Mouse (Mus musculus) embryonic facial prominence, embryonic 12.5 days (tissue): ENCODE data around the gene Csrnp2. TPM values are rescaled to one million over a fixed set of nuclear protein-coding genes. Genes with fewer than 3 reads are reported as not detected.

ENCODE experiments used
- ATAC-seq: fragments of 200-750 bp; cut with Nextera tagmentation; 2 replicates; pipeline ENCODE4 v1.8.0; 2017; ENCODE audit not compliant: insufficient number of reproducible peaks, insufficient read depth, low FRiP score, low TSS enrichment
- H3K27ac ChIP-seq: fragments of 300-500 bp; sonication (generic); 2 replicates; pipeline ENCODE4 v1.5.1; 2016; ENCODE audit warnings: mild to moderate bottlenecking
- H3K27me3 ChIP-seq: fragments of 300-500 bp; sonication (generic); 2 replicates; pipeline ENCODE4 v1.6.1; 2016; ENCODE audit warnings: mild to moderate bottlenecking, moderate library complexity
- H3K36me3 ChIP-seq: fragments of 300-500 bp; sonication (generic); 2 replicates; pipeline ENCODE4 v1.6.1; 2016; ENCODE audit warnings: mild to moderate bottlenecking
- H3K4me1 ChIP-seq: fragments of 300-500 bp; sonication (generic); 2 replicates; pipeline ENCODE4 v1.6.1; 2016
- H3K4me2 ChIP-seq: fragments of 300-500 bp; sonication (generic); replicated peaks from 2 replicates; pipeline ENCODE4 v1.6.1; 2016; ENCODE audit warnings: mild to moderate bottlenecking, moderate library complexity
- H3K4me3 ChIP-seq: fragments of 300-500 bp; sonication (generic); 2 replicates; pipeline ENCODE4 v1.5.1; 2016; ENCODE audit warnings: mild to moderate bottlenecking
- H3K9ac ChIP-seq: fragments of 300-500 bp; sonication (generic); 2 replicates; pipeline ENCODE4 v1.6.1; 2016; ENCODE audit warnings: mild to moderate bottlenecking, moderate library complexity
- H3K9me3 ChIP-seq: fragments of 300-500 bp; sonication (generic); 2 replicates; pipeline ENCODE4 v1.6.1; 2016; ENCODE audit warnings: mild to moderate bottlenecking, moderate library complexity
- whole genome bisulfite sequencing: fragments of 180-500 bp; shearing (Covaris S2); methylation state at CpG from one replicate; pipeline ENCODE4 v1.1.7; 2016; 5-methylcytosine and 5-hydroxymethylcytosine counted together
- polyA plus RNA-seq: library from polyadenylated mRNA; unstranded; fragments of >200 nt; fragmentation: Nextera tagmentation; extraction: Ambion mirVana; gene quantifications from 2 replicates; pipeline ENCODE4 v1.2.1, GENCODE M21; 2016

The Csrnp2 gene
- polyA plus RNA-seq, 1 experiment from 2014 or later, result 34.9 TPM

DNA sequence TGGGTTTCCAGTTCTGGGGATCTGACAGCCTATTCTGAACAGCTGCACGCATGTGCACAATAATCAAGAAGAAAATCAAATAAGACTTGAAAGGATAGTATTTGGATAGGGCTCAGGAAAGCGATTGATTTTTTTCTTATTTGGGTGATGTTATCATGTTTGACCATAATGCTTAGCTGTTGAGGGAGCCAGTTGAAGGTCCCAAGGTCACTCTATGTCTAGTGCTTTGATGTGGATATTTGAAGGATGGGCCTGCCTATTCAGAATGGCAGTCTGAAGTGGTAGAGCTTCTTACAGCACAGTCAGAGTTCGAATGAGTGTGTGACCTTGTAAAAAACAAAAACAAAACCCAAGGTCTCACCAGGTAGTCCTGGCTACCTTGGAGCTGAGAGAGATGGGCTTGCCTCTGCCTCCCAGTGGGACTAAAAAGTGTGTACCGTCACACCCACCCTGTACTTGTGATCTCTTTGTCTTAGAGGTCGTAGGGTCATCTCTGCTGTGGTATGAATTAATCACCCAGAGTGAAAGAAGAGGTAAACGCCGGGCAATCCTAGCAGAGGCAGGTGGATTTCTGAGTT lies 21.3 kb downstream of the Csrnp2 start:
- Histone ChIP-seq H3K9me3 (no peaks in the 10 kb centered on the region), H3K27me3 (no peaks in the 10 kb centered on the region), H3K4me3 (no peak overlapping the region), H3K9ac (no peak overlapping the region), H3K4me1 (peaks cover 11% of the 10 kb centered on the region), H3K36me3 (peaks cover 63% of the 10 kb centered on the region), H3K4me2 (no peak overlapping the region), H3K27ac (no peak overlapping the region)
- no peak for ATAC-seq
- 81% methylated on average over 7 of the region's 7 CpGs for WGBS

DNA sequence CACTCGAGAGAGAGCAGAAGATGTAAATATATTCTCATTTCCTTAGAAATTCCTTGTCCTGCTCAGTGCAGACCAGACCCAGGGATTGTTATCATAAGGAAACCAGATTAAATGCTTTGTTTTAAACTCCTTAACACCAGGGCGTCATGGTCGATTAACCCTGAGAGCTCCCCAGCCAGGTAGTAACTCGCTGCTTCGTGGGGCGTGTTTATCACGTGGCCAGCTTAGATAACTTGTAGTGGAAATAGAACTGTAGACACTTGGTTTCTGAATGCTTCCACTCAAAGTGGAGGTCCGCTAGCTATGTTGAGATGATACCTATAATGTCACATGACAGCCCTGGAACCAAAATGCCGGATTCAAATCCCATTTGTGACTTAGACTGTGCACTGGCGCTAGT lies 25.3 kb downstream of the Csrnp2 start:
- peak overlapping the region; percentile 74; the same call in 1 of the 2 replicates for H3K9ac ChIP-seq
- H3K27ac ChIP-seq, result no peak overlapping the region
- 60% methylated on average over 10 of the region's 10 CpGs for WGBS
- H3K27me3 ChIP-seq, result no peaks in the 10 kb centered on the region
- H3K4me1 ChIP-seq, result peaks cover 17% of the 10 kb centered on the region
- H3K4me3 ChIP-seq, result peak overlapping the region; percentile 80
- H3K4me2 ChIP-seq, result peak overlapping the region; percentile 82
- no peak for ATAC-seq
- H3K9me3 ChIP-seq, result no peaks in the 10 kb centered on the region
- peaks cover 28% of the 10 kb centered on the region for H3K36me3 ChIP-seq

DNA sequence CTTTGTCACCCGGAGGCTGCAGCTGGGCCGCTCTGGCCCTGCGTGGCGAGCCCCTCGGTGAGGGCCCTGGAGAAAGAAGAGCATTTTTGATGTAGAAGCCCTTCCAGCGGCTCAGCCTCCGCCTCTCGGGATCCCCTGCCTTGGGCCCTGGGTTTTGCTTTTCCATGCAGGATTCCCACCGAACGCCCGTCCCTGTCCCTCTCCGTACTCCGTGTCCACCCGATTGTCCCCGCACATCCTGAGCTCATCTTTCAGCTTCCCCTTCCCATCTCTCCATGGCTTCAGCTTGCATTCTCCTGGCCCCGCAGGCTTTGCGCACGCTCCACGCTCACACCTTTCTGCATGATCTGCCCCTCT lies 26.1 kb downstream of the Csrnp2 start:
- no peaks in the 10 kb centered on the region for H3K9me3 ChIP-seq
- H3K27me3 ChIP-seq, result no peaks in the 10 kb centered on the region
- peaks cover 22% of the 10 kb centered on the region for H3K36me3 ChIP-seq
- H3K4me3 ChIP-seq, result peak overlapping the region; percentile 80
- under 1% methylated on average over 16 of the region's 19 CpGs for WGBS
- peak overlapping the region; percentile 74 for H3K9ac ChIP-seq
- peak; percentile 35 for ATAC-seq
- H3K4me1 ChIP-seq, result peaks cover 17% of the 10 kb centered on the region
- peak overlapping the region; percentile 82 for H3K4me2 ChIP-seq
- peak overlapping the region; percentile 60; the same call in 1 of the 2 replicates for H3K27ac ChIP-seq

DNA sequence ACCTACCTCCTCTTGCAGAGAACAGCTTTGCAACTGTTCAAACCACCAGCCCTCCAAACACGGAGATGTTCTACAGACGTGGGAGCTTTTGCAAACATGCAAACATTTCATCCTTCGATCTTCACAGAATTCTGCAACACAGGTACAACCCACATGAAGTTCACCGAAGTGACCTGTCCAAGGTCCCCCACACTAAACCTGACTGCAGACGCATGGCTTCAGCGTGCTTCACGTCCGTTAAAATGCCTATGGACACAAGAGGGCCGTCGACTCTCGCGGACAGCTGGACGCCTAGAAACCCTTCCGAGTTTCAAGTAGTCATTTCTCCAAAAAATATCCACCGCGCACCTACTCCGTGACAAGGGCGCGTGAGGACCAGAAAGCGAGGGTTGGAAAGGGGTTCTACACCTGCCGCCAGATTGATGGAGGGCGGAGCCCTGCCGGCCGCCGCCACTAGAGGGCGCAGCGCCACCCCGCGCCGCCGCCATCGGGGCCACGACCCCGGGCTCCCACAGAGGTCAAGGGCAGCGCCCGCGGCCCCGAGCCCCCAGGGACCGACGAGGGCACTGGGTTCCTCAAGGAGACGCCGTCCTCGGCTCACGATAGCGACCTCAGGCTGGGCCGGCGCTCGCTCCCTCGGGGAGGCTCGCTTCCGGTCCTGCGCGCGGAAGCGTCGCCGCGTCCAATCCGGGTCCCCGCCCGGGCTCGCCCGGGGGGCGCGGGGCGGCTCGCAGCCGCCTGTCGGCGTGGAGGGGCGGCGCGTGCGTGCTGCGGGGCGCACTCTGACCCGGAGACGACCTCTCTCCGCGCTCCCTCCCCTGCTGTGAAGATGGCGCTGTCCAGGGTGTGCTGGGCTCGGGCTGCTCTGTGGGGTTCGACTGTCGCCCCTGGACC lies 26.7 kb downstream of the Csrnp2 start, which contains the start of gene Letmd1:
Letmd1 (plus strand) TSS at position 729 of the 894 bp plus-strand sequence.
- Histone ChIP-seq H3K4me2 (peak within 1 kb of the TSS; percentile 82), H3K27ac (peak within 1 kb of the TSS; percentile 60; the same call in 1 of the 2 replicates), H3K9ac (peak within 1 kb of the TSS; percentile 74), H3K4me3 (peak within 1 kb of the TSS; percentile 80), H3K4me1 (peaks cover 17% of the 10 kb centered on the region), H3K27me3 (no peaks in the 10 kb centered on the region), H3K9me3 (no peaks in the 10 kb centered on the region), H3K36me3 (peaks cover 19% of the 10 kb centered on the region)
- WGBS, result 2% methylated on average over 83 of the region's 84 CpGs
- peak; percentile 89 for ATAC-seq

DNA sequence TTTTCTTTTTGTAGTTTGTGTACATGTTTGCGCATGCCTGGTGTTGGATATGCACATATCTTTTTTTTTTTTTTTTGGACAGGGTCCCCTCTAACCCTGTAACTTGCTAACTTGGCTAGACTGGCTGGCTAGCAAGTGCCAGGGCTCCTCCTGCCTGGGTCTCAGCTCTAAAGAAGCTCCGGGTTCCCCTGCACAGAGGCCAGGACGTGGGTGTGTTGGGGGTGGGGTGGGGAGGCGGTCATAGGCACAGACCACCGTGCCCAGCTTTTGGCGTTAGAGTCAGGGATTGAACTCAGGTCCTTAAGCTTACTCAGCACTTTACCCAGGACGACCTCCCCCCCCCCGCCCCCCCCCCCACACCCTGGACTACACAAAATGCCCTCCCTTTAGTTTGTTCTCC lies 27.6 kb downstream of the Csrnp2 start:
- Histone ChIP-seq H3K36me3 (peaks cover 16% of the 10 kb centered on the region), H3K4me2 (peak overlapping the region; percentile 82), H3K9me3 (no peaks in the 10 kb centered on the region), H3K27ac (no peak overlapping the region), H3K4me1 (peaks cover 17% of the 10 kb centered on the region), H3K4me3 (peak overlapping the region; percentile 80), H3K9ac (no peak overlapping the region), H3K27me3 (no peaks in the 10 kb centered on the region)
- 35% methylated on average over 8 of the region's 8 CpGs for WGBS
- ATAC-seq, result no peak

DNA sequence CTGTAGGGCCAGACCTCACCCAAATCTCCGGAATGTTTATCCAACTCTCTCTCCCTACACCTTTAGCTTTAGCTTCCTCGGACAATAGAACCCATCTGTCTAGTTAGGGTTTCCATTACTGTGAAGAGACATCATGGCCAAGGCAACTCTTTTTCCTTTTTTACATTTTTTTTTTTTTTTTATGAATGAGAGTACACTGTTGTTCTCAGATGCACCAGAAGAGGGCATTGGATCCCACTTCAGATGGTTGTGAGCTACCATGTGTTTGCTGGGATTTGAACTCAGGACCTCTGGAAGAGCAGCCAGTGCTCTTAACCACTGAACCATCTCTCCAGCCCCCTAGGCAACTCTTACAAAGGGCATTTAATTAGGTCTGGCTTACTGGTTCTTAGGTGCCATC lies 29.9 kb downstream of the Csrnp2 start:
- Histone ChIP-seq H3K4me3 (no peak overlapping the region), H3K4me2 (no peak overlapping the region), H3K27ac (no peak overlapping the region), H3K9me3 (no peaks in the 10 kb centered on the region), H3K4me1 (peaks cover 17% of the 10 kb centered on the region), H3K27me3 (no peaks in the 10 kb centered on the region), H3K36me3 (no peaks in the 10 kb centered on the region), H3K9ac (no peak overlapping the region)
- ATAC-seq, result no peak
- WGBS, result 74% methylated on average over 2 of the region's 2 CpGs

DNA sequence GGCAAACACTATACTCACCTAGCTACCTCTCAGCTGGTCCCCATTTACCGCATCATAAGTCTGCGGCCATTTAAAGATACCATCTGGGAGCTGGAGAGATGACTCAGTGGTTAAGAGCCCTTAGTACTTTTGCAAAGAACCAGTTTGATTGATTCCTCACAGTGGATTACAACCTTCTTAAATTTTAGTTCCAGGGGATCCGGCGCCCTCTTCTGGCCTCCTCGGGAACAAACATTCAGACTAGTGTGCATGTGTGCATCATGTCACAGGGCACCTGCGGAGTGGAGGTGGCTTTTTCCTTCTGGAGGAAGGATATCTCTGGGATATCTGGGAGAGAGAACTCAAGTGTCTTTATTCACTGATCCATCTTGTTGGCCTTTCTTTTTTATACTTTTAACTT lies 31.6 kb downstream of the Csrnp2 start:
- Histone ChIP-seq H3K4me1 (peaks cover 6% of the 10 kb centered on the region), H3K9ac (no peak overlapping the region), H3K36me3 (no peaks in the 10 kb centered on the region), H3K4me2 (no peak overlapping the region), H3K27me3 (0 out of 2 replicates have a peak, but pooled peaks cover 3% of the 10 kb centered on the region), H3K27ac (no peak overlapping the region), H3K4me3 (no peak overlapping the region), H3K9me3 (no peaks in the 10 kb centered on the region)
- no peak for ATAC-seq
- 25% methylated on average over 6 of the region's 6 CpGs for WGBS

DNA sequence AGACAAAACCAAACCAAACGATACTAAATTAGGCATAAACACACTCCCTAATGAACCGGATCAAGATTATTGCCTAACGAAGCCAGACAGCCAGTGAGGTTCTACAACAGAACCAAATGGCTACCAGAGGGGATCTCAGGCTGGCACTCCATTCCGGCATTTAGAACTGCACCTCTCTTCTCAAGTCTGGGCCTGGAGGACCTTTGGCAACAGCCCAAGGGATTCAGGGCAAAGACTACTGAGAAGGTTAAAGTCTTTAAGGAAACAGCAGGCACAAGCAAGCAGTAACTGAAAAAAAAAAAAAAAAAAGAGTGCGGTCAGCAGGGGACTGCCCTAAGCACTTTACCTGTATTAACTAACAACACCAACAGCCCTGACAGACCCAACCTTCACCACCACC lies 33.2 kb downstream of the Csrnp2 start:
- no peaks in the 10 kb centered on the region for H3K9me3 ChIP-seq
- 0 out of 2 replicates have a peak, but pooled peaks cover 3% of the 10 kb centered on the region for H3K27me3 ChIP-seq
- H3K36me3 ChIP-seq, result no peaks in the 10 kb centered on the region
- H3K4me3 ChIP-seq, result no peak overlapping the region
- no peak overlapping the region for H3K27ac ChIP-seq
- WGBS, result 80% methylated on average over 5 of the region's 5 CpGs
- no peak overlapping the region for H3K9ac ChIP-seq
- no peak overlapping the region for H3K4me2 ChIP-seq
- no peak for ATAC-seq
- H3K4me1 ChIP-seq, result 0 out of 2 replicates have a peak, but pooled peaks cover 2% of the 10 kb centered on the region

DNA sequence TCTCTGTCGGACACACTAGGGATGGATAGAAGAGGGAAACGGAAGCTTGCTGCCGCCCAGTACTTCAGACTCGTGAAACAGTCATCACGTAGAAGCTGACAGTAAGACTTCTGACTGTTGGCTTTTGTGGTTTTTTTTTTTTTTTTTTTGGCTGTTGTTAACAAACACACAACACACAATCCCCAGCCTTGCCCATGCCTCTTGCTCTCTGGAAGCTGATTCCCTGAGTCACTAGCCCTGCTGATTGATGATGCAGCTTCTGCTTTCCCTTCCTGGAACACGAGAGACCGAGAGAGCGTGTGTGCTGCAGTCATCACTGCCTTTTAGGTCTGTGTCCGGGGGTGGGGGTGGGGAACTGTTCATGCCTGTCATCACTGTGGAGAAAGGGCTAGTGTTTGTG lies 33.6 kb downstream of the Csrnp2 start:
- no peak overlapping the region for H3K9ac ChIP-seq
- 67% methylated on average over 9 of the region's 9 CpGs for WGBS
- H3K4me3 ChIP-seq, result no peak overlapping the region
- H3K27ac ChIP-seq, result no peak overlapping the region
- H3K4me2 ChIP-seq, result no peak overlapping the region
- no peak for ATAC-seq
- H3K4me1 ChIP-seq, result 0 out of 2 replicates have a peak, but pooled peaks cover 2% of the 10 kb centered on the region
- H3K36me3 ChIP-seq, result no peaks in the 10 kb centered on the region
- H3K27me3 ChIP-seq, result 0 out of 2 replicates have a peak, but pooled peaks cover 3% of the 10 kb centered on the region
- no peaks in the 10 kb centered on the region for H3K9me3 ChIP-seq

DNA sequence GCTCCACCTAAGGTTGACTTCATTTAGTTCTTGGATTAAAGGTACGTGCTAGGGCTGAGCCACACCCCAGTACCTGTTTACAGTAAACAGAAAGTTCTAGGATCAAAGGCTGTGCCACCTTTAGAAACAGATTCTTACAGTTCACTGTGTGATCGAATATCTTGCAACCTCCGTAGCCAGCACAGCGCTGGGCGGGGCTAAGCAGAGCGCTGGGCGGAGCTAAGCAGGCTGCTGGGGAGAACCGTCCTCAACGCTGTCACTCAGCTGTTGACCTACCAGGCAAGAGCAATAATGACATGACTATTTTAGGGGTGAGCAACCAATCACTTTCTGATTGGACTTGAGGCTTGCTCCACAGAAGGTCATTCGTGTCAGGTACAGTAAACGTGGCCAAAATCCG lies 34.3 kb downstream of the Csrnp2 start:
- Histone ChIP-seq H3K9me3 (no peaks in the 10 kb centered on the region), H3K4me2 (peak overlapping the region; percentile 38), H3K27me3 (0 out of 2 replicates have a peak, but pooled peaks cover 3% of the 10 kb centered on the region), H3K4me3 (no peak overlapping the region), H3K36me3 (no peaks in the 10 kb centered on the region), H3K9ac (no peak overlapping the region), H3K27ac (no peak overlapping the region), H3K4me1 (0 out of 2 replicates have a peak, but pooled peaks cover 2% of the 10 kb centered on the region)
- ATAC-seq, result no peak
- WGBS, result 10% methylated on average over 12 of the region's 12 CpGs

DNA sequence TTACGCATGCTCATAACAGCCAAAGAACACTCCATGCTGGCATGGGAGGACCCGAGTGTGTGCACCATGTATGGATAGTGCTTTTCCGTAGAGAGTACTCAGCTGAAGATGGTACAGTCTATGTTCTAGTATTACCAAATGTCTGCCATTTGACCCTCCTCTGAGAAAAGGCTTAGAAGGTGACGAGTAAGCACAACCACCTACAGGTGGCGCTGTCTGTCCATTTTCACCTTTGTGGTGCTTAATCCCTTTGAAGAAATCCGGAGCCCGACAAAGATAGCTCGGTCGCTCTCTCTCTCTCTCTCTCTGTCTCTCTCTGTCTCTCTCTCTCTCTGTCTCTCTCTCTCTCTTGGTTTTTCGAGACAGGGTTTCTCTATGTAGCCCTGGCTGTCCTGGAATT lies 37.2 kb downstream of the Csrnp2 start:
- H3K9me3 ChIP-seq, result no peaks in the 10 kb centered on the region
- H3K27ac ChIP-seq, result no peak overlapping the region
- H3K36me3 ChIP-seq, result no peaks in the 10 kb centered on the region
- H3K4me1 ChIP-seq, result 0 out of 2 replicates have a peak, but pooled peaks cover 2% of the 10 kb centered on the region
- no peak for ATAC-seq
- no peak overlapping the region for H3K9ac ChIP-seq
- H3K27me3 ChIP-seq, result 0 out of 2 replicates have a peak, but pooled peaks cover 3% of the 10 kb centered on the region
- no peak overlapping the region for H3K4me3 ChIP-seq
- WGBS, result 50% methylated on average over 10 of the region's 10 CpGs
- no peak overlapping the region for H3K4me2 ChIP-seq

DNA sequence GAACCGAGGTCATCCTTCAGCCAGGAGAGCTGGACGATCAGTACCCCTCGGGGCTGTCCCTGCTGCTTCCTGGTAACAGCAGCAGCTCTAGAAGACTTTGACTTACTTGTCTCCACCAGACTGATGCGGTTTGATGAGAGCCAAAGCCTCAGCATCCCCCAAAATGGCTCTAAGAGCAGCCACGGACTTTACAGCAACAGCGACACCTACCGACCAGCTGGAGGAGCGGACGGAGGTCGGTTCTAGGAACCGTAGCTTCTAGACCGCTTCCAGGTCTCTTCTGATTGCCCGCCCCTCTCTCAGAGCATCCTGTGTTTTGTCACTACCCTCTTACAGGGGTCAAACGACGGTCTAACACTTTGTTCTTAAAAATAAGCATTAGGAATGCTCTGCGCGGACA lies 37.9 kb downstream of the Csrnp2 start:
- H3K4me2 ChIP-seq, result no peak overlapping the region
- ATAC-seq, result no peak

More for the DNA sequence above, 37.9 kb downstream of the Csrnp2 start:
- Histone ChIP-seq H3K36me3 (no peaks in the 10 kb centered on the region), H3K4me1 (0 out of 2 replicates have a peak, but pooled peaks cover 2% of the 10 kb centered on the region), H3K9me3 (no peaks in the 10 kb centered on the region), H3K9ac (no peak overlapping the region), H3K4me3 (no peak overlapping the region), H3K27ac (no peak overlapping the region), H3K27me3 (0 out of 2 replicates have a peak, but pooled peaks cover 3% of the 10 kb centered on the region)
- 7% methylated on average over 17 of the region's 17 CpGs for WGBS
